Mouse (Mus musculus): ENCODE data around the gene Otub1. TPM values are rescaled to one million over a fixed set of nuclear protein-coding genes. Genes with fewer than 3 reads are reported as not detected.
A peak's percentile ranks its signal among the peaks of the same experiment; 100 is the strongest.

Otub1 gene
- total and polyA plus RNA-seq, 3 experiments: 102 to 139 (median 119) TPM

- in situ Hi-C loops (cut with MboI; ENCODE audit: low pct_ligation_motif_present, low pct_unique_long_range_greater_than_20kb, low sequenced_read_pairs) (no loop called here), dilution Hi-C loops (cut with MboI; ENCODE audit: extremely low pct_ligation_motif_present, extremely low pct_unique_long_range_greater_than_20kb, low sequenced_read_pairs) (no loop called here)
- Histone ChIP-seq H3K27me3 (replicated peaks) (no peaks in the 10 kb centered on the region), H3K9me3 (replicated peaks; ENCODE audit: low read length) (no peaks in the 10 kb centered on the region), H3K79me2 (replicated peaks; ENCODE audit: control insufficient read depth, extremely low read depth, insufficient read depth, poor library complexity, severe bottlenecking) (peaks cover 33% of the 10 kb centered on the region), H3K36me3 (replicated peaks in 1 of 2; ENCODE audit: control insufficient read depth in 1 of 2, insufficient read depth in 1 of 2, low read length in 1 of 2) (peaks cover 17 to 61% of the 10 kb centered on the region in 2 experiments), H3K4me2 (ENCODE audit: insufficient read depth, low read depth, poor library complexity, severe bottlenecking) (peak overlapping the region; percentile 18; the same call in 1 of the 2 replicates), H3K4me1 (ENCODE audit: control insufficient read depth in 1 of 2, insufficient read depth in 2 of 2) (peaks cover 21 to 61% of the 10 kb centered on the region in 2 experiments), H3K4me3 (replicated peaks in 1 of 3; ENCODE audit: low read depth in 2 of 3, low read length in 2 of 3, poor library complexity in 1 of 3) (no peak overlapping the region), H3K9ac (ENCODE audit: insufficient read depth, low read depth) (no peak overlapping the region), H3K27ac (ENCODE audit: insufficient read depth, low read depth) (no peak overlapping the region)
- DNase-seq (ENCODE audit: extremely low read depth): peak; percentile 60
- TF ChIP-seq UBTF (IDR thresholded peaks at IDR 0.05; ENCODE audit: low read depth, low read length) (no peak), MYC (IDR thresholded peaks at IDR 0.05; ENCODE audit: low read depth, low read length) (no peak), POLR2A (IDR thresholded peaks at IDR 0.05; ENCODE audit: low read depth, low read length) (no peak), ZC3H11A (IDR thresholded peaks at IDR 0.05; ENCODE audit: low read depth, low read length) (no peak), ZKSCAN1 (IDR thresholded peaks at IDR 0.05; ENCODE audit: borderline replicate concordance, low read depth, low read length) (no peak), BHLHE40 (IDR thresholded peaks at IDR 0.05; ENCODE audit: low read depth, low read length) (no peak), RAD21 (IDR thresholded peaks at IDR 0.05; ENCODE audit: low read depth, low read length) (no peak), ELF1 (IDR thresholded peaks at IDR 0.05; ENCODE audit: low read depth, low read length) (no peak), USF1 (IDR thresholded peaks at IDR 0.05; ENCODE audit: low read depth, low read length) (no peak), PAX5 (IDR thresholded peaks at IDR 0.05; ENCODE audit: low read length) (no peak), TBP (conservative IDR thresholded peaks at IDR 0.05; ENCODE audit: low read depth, low read length) (no peak), NELFE (IDR thresholded peaks at IDR 0.05; ENCODE audit: low read depth, low read length) (no peak), IRF4 (IDR thresholded peaks at IDR 0.05; ENCODE audit: low read depth, low read length) (0 out of 2 replicates have a peak, but pooled peaks have one; percentile 22), MXI1 (IDR thresholded peaks at IDR 0.05; ENCODE audit: low read depth, low read length) (no peak), ETS1 (conservative IDR thresholded peaks at IDR 0.05; ENCODE audit: low read depth, low read length) (peak; percentile 49), CHD1 (IDR thresholded peaks at IDR 0.05; ENCODE audit: low read depth, low read length) (no peak), MAFK (IDR thresholded peaks at IDR 0.05; ENCODE audit: insufficient replicate concordance, low read length) (no peak), ZNF384 (IDR thresholded peaks at IDR 0.05; ENCODE audit: low read depth, low read length) (no peak), TCF12 (IDR thresholded peaks at IDR 0.05; ENCODE audit: low read depth, low read length) (no peak), EP300 (IDR thresholded peaks at IDR 0.05; ENCODE audit: low read length) (peak; percentile 50; the same call in 1 of the 2 replicates), JUND (conservative IDR thresholded peaks at IDR 0.05; ENCODE audit: low read depth, low read length) (peak; percentile 77), CHD2 (IDR thresholded peaks at IDR 0.05; ENCODE audit: low read length) (no peak), JUN (IDR thresholded peaks at IDR 0.05; ENCODE audit: insufficient read depth, low read depth, low read length) (peak; percentile 64), GABPA (IDR thresholded peaks at IDR 0.05; ENCODE audit: insufficient replicate concordance, low read depth, low read length) (no peak), POLR2AphosphoS2 (IDR thresholded peaks at IDR 0.05; ENCODE audit: low read depth, low read length) (no peak), NRF1 (IDR thresholded peaks at IDR 0.05; ENCODE audit: low read depth, low read length) (no peak), KAT2A (IDR thresholded peaks at IDR 0.05; ENCODE audit: insufficient replicate concordance, low read length) (0 out of 2 replicates have a peak, but pooled peaks have one; percentile 49), ZMIZ1 (IDR thresholded peaks at IDR 0.05; ENCODE audit: low read depth, low read length) (no peak), MEF2A (IDR thresholded peaks at IDR 0.05; ENCODE audit: borderline replicate concordance, low read depth, low read length) (peak; percentile 71), USF2 (conservative IDR thresholded peaks at IDR 0.05; ENCODE audit: low read depth, low read length) (no peak)
Measured at GRCm38 (mm10) chr19:7236742-7237141, 30.6 kb upstream of the Otub1 start.

Data from CH12.LX (cell line).